Mouse (Mus musculus) neural tube, embryonic 11.5 days (tissue): ENCODE results near the gene Trpv1. TPM values are rescaled to one million over a fixed set of nuclear protein-coding genes. Genes with fewer than 3 reads are reported as not detected.

Source experiments
- ATAC-seq: fragments of 200-750 bp; cut with Nextera tagmentation; 2 replicates; pipeline ENCODE4 v1.8.0; 2017; ENCODE audit warnings: moderate number of reproducible peaks, mild to moderate bottlenecking, moderate TSS enrichment, moderate library complexity; ENCODE audit not compliant: insufficient read depth, low FRiP score, low TSS enrichment
- DNase-seq: peaks from one replicate; pipeline ENCODE4 v3.0.0-alpha.2; 2015; ENCODE audit warnings: low spot score
- H3K27ac ChIP-seq: fragments of 300-500 bp; sonication (generic); 2 replicates; pipeline ENCODE4 v1.5.1; 2014; ENCODE audit warnings: low read depth, mild to moderate bottlenecking, low read length
- H3K27me3 ChIP-seq: fragments of 300-500 bp; sonication (generic); 2 replicates; pipeline ENCODE4 v1.6.1; 2014; ENCODE audit warnings: mild to moderate bottlenecking, low read length, mixed read lengths; ENCODE audit not compliant: control insufficient read depth, insufficient read depth
- H3K36me3 ChIP-seq: fragments of 300-500 bp; sonication (generic); 2 replicates; pipeline ENCODE4 v1.6.1; 2014; ENCODE audit warnings: mild to moderate bottlenecking, low read length, moderate library complexity, mixed read lengths; ENCODE audit not compliant: control insufficient read depth, insufficient read depth
- H3K4me1 ChIP-seq: fragments of 300-500 bp; sonication (generic); 2 replicates; pipeline ENCODE4 v1.6.1; 2014; ENCODE audit warnings: low read length, mixed read lengths; ENCODE audit not compliant: control insufficient read depth, insufficient read depth
- H3K4me2 ChIP-seq: fragments of 300-500 bp; sonication (generic); 2 replicates; pipeline ENCODE4 v1.6.1; 2014; ENCODE audit warnings: low read depth, mild to moderate bottlenecking, moderate library complexity
- H3K4me3 ChIP-seq: fragments of 300-500 bp; sonication (generic); 2 replicates; pipeline ENCODE4 v1.5.1; 2014; ENCODE audit warnings: low read depth, low read length
- H3K9ac ChIP-seq: fragments of 300-500 bp; sonication (generic); 2 replicates; pipeline ENCODE4 v1.6.1; 2014; ENCODE audit warnings: mild to moderate bottlenecking, low read length
- H3K9me3 ChIP-seq: fragments of 300-500 bp; sonication (generic); 2 replicates; pipeline ENCODE4 v1.6.1; 2016; ENCODE audit warnings: low read length; ENCODE audit not compliant: control insufficient read depth
- WGBS: fragments of 180-500 bp; shearing (Covaris S2); extraction: QIAGEN DNeasy Blood & Tissue Kit; methylation state at CpG from one replicate; pipeline ENCODE4 v1.1.7; 2014; 5-methylcytosine and 5-hydroxymethylcytosine counted together
- polyA plus RNA-seq: library from polyadenylated mRNA; unstranded; fragments of >200 nt; fragmentation: Nextera tagmentation; extraction: Ambion mirVana; gene quantifications from 2 replicates; pipeline ENCODE4 v1.2.1, GENCODE M21; 2014

Gene Trpv1
- polyA plus RNA-seq, 1 experiment from 2014 or later = not detected

GRCm38 (mm10) chr11:73242777-73243176 is 8.7 kb downstream of the Trpv1 start:
- Histone ChIP-seq H3K27ac (no peak overlapping the region), H3K4me3 (no peak overlapping the region), H3K9ac (no peak overlapping the region), H3K36me3 (no peaks in the 10 kb centered on the region), H3K9me3 (no peaks in the 10 kb centered on the region), H3K4me1 (no peaks in the 10 kb centered on the region), H3K27me3 (no peaks in the 10 kb centered on the region), H3K4me2 (no peak overlapping the region)
- no peak for ATAC-seq
- WGBS = 88% methylated on average over 4 of the region's 4 CpGs
- no peak for DNase-seq

- DNase-seq = no peak
- H3K36me3 ChIP-seq = no peaks in the 10 kb centered on the region
- no peaks in the 10 kb centered on the region for H3K4me1 ChIP-seq
- ATAC-seq = no peak
- H3K27me3 ChIP-seq = no peaks in the 10 kb centered on the region
- H3K27ac ChIP-seq = no peak overlapping the region
- H3K9ac ChIP-seq = no peak overlapping the region
- WGBS = 77% methylated on average over 4 of the region's 4 CpGs
- no peak overlapping the region for H3K4me3 ChIP-seq
- no peaks in the 10 kb centered on the region for H3K9me3 ChIP-seq
- no peak overlapping the region for H3K4me2 ChIP-seq
Measured at GRCm38 (mm10) chr11:73257362-73257945, 23.4 kb downstream of the Trpv1 start.

- Histone ChIP-seq H3K4me1 (no peaks in the 10 kb centered on the region), H3K9me3 (no peaks in the 10 kb centered on the region), H3K27me3 (no peaks in the 10 kb centered on the region), H3K27ac (no peak overlapping the region), H3K4me3 (no peak overlapping the region), H3K36me3 (no peaks in the 10 kb centered on the region), H3K9ac (no peak overlapping the region), H3K4me2 (no peak overlapping the region)
- ATAC-seq (no peak), DNase-seq (no peak)
Measured at GRCm38 (mm10) chr11:73258664-73259063, 24.6 kb downstream of the Trpv1 start.

- no peak for ATAC-seq
- Histone ChIP-seq H3K36me3 (no peaks in the 10 kb centered on the region), H3K9ac (no peak overlapping the region), H3K27ac (no peak overlapping the region), H3K4me1 (no peaks in the 10 kb centered on the region), H3K4me2 (no peak overlapping the region), H3K27me3 (no peaks in the 10 kb centered on the region), H3K4me3 (no peak overlapping the region), H3K9me3 (no peaks in the 10 kb centered on the region)
- DNase-seq = no peak
- WGBS = 80% methylated on average over 3 of the region's 3 CpGs
Measured at GRCm38 (mm10) chr11:73260457-73260856, 26.4 kb downstream of the Trpv1 start.

GRCm38 (mm10) chr11:73261385-73261784 is 27.3 kb downstream of the Trpv1 start:
- DNase-seq (no peak), ATAC-seq (no peak)
- Histone ChIP-seq H3K9ac (no peak overlapping the region), H3K27me3 (no peaks in the 10 kb centered on the region), H3K4me3 (no peak overlapping the region), H3K27ac (no peak overlapping the region), H3K36me3 (no peaks in the 10 kb centered on the region), H3K4me2 (no peak overlapping the region), H3K4me1 (no peaks in the 10 kb centered on the region), H3K9me3 (no peaks in the 10 kb centered on the region)
- WGBS = 88% methylated on average over 1 of the region's 1 CpGs

GRCm38 (mm10) chr11:73267267-73267666 is 33.2 kb downstream of the Trpv1 start, which contains the start of gene Trpv3:
Trpv3 (plus strand) TSS chr11:73267388.
- DNase-seq (no peak), ATAC-seq (no peak)
- no peak within 1 kb of the TSS for H3K9ac ChIP-seq
- H3K4me3 ChIP-seq = no peak within 1 kb of the TSS
- H3K4me2 ChIP-seq = no peak within 1 kb of the TSS
- H3K27ac ChIP-seq = no peak within 1 kb of the TSS
- H3K36me3 ChIP-seq = no peaks in the 10 kb centered on the region
- 87% methylated on average over 7 of the region's 7 CpGs for WGBS
- H3K27me3 ChIP-seq = no peaks in the 10 kb centered on the region
- H3K9me3 ChIP-seq = no peaks in the 10 kb centered on the region
- H3K4me1 ChIP-seq = no peaks in the 10 kb centered on the region

GRCm38 (mm10) chr11:73274821-73275220 is 40.7 kb downstream of the Trpv1 start:
- Histone ChIP-seq H3K36me3 (no peaks in the 10 kb centered on the region), H3K4me2 (no peak overlapping the region), H3K27ac (no peak overlapping the region), H3K9me3 (no peaks in the 10 kb centered on the region), H3K27me3 (no peaks in the 10 kb centered on the region), H3K9ac (no peak overlapping the region), H3K4me1 (no peaks in the 10 kb centered on the region), H3K4me3 (no peak overlapping the region)
- ATAC-seq (no peak), DNase-seq (no peak)
- WGBS = 50% methylated on average over 2 of the region's 2 CpGs

GRCm38 (mm10) chr11:73280710-73281109 is 46.6 kb downstream of the Trpv1 start:
- no peak for ATAC-seq
- Histone ChIP-seq H3K36me3 (no peaks in the 10 kb centered on the region), H3K9me3 (no peaks in the 10 kb centered on the region), H3K4me1 (no peaks in the 10 kb centered on the region), H3K9ac (no peak overlapping the region), H3K4me3 (no peak overlapping the region), H3K27ac (no peak overlapping the region), H3K27me3 (no peaks in the 10 kb centered on the region), H3K4me2 (no peak overlapping the region)
- 49% methylated on average over 5 of the region's 5 CpGs for WGBS
- peak; percentile 18 for DNase-seq

GRCm38 (mm10) chr11:73281528-73282027 is 47.5 kb downstream of the Trpv1 start:
- peak overlapping the region; percentile 12; the same call in 1 of the 2 replicates for H3K4me3 ChIP-seq
- 4% methylated on average over 16 of the region's 16 CpGs for WGBS
- H3K9ac ChIP-seq = 0 out of 2 replicates have a peak overlapping the region, but pooled peaks have one; percentile 5
- no peak overlapping the region for H3K27ac ChIP-seq
- H3K9me3 ChIP-seq = no peaks in the 10 kb centered on the region
- no peaks in the 10 kb centered on the region for H3K27me3 ChIP-seq
- no peaks in the 10 kb centered on the region for H3K36me3 ChIP-seq
- H3K4me1 ChIP-seq = no peaks in the 10 kb centered on the region
- ATAC-seq (peak; percentile 72), DNase-seq (peak; percentile 63)
- peak overlapping the region; percentile 30 for H3K4me2 ChIP-seq
